Mouse (Mus musculus) layer of hippocampus, adult 6 months (tissue): Measurements from ENCODE around the gene 9330159F19Rik. TPM values are rescaled to one million over a fixed set of nuclear protein-coding genes. Genes with fewer than 3 reads are reported as not detected.

ENCODE experiments used
- long read RNA-seq, 2 experiments: library from polyadenylated mRNA; unstranded; transcript quantifications; one replicate each; pipeline ENCODE4 v2.0.0; 2019 to 2020
- polyA plus RNA-seq: library from polyadenylated mRNA; unstranded; fragments of <200 nt; fragmentation: Nextera tagmentation; gene quantifications from 2 replicates; pipeline ENCODE4 v1.2.3, GENCODE M21; 2021

9330159F19Rik gene
- 8.7 and 11.9 TPM in 2 replicates for polyA plus RNA-seq
- long read RNA-seq, experiment 1, full-length matches to known transcripts, result 1 of 23 reads
- long read RNA-seq, experiment 1, partial matches to known transcripts, result 10 of 23 reads
- long read RNA-seq, experiment 1, other reads (novel, unspliced or antisense), result 12 of 23 reads
- long read RNA-seq, experiment 2, full-length matches to known transcripts, result 13 of 17 reads
- long read RNA-seq, experiment 2, partial matches to known transcripts, result 1 of 17 reads
- long read RNA-seq, experiment 2, other reads (novel, unspliced or antisense), result 3 of 17 reads

DNA sequence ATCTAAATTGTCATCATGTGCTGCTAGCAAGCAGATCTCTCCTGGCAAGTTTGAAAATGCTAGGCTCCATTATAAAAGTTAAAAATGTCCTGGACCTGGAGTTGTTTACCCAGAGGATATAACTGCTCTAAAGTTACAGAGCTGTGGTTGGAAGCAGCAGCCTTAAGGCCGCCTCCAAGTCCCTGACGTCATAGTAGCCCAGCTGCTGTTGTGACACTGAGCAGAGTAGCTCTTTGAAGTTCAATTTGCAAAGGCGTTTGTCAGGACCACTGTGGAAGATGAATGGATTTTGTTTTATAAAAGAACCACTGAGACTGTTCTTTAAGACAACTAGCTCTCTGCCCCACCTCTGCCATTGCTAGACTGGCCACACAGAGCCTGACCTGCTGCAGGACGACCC, at the start of gene 9330159F19Rik:
9330159F19Rik (plus strand) TSS at position 154 of the 400 bp plus-strand sequence.

DNA sequence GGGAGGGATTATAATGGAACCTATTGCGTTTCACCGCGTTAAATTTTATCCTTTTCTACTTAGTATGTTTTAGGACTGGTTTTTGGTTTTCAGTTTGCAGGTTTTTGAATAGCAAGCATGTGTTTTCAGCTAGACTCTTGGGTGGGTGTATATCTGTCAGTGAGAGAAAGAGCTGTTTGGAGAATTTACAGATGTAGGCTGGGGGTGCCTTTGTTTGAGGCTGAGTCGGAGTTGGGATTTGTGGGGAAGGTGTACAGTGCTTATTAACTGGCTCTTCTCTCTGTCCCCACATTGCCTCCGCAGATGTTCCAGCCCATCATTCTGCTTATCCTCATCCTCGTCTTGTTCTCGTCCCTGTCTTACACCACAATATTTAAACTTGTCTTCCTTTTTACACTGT, 12.8 kb upstream of the 9330159F19Rik start, which contains the start of gene Gm49353:
Gm49353 (plus strand) TSS at position 313 of the 400 bp plus-strand sequence.

Other genes starting within 250 kb of the 9330159F19Rik start
- gene 2310057J18Rik, start 225.3 kb upstream of the 9330159F19Rik start, polyA plus RNA-seq, result not detected in 2 replicates
- gene Soga3, start 67.8 kb upstream of the 9330159F19Rik start, polyA plus RNA-seq, result 122 and 140 TPM in 2 replicates
- 0.69 and 2.7 TPM in 2 replicates for gene Gm49353, start 12.7 kb upstream of the 9330159F19Rik start, polyA plus RNA-seq
- 24.8 and 27.3 TPM in 2 replicates for gene Echdc1, start 101.6 kb downstream of the 9330159F19Rik start, polyA plus RNA-seq
- 39.4 and 51.1 TPM in 2 replicates for gene Rnf146, start 150.8 kb downstream of the 9330159F19Rik start, polyA plus RNA-seq